In the genomic region with DNA sequence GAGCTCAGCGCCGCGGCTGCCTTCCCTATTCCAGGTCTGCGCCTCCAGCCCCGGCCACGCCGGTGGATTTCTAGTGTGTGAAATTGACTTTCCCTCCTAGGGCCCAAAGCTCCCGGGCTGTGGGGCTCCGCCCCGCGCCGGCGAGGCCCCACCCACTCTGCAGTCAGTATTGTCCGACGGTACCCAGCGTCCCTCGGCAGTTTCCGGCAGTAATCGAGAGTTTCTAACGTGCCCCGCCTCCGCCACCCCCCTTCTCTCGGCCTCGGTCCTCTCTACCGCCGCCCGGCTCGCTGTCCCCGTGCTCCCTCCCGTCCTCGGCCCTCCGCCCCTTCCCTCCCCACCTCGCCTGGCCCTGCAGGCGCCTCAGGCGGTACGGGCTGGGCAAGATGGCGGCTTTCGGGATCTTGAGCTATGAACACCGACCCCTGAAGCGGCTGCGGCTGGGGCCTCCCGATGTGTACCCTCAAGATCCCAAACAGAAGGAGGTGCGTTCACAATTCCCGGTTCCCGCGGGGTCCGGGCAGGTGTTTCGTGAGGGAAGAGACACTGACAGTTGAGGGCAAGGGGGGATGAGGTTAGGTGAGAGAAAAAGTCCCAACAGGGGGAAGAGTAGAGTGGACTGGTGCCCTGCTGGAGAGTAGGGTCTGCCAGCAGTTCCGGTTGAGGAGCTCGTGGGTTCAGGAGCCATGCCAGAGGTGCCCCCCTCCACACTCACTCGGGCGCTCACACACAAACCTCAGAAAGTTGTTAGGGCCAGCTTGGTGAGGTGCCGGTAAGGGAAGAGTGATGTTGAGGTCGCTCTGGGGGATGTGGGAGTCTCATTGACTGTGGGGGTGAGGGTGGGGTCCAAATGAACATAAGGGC, we compare ENCODE assay signal across 7 mouse cellular contexts. TPM values are rescaled to one million over a fixed set of nuclear protein-coding genes. Genes with fewer than 3 reads are reported as not detected.
A peak's percentile ranks its signal among the peaks of the same experiment; 100 is the strongest.
DNase-seq lines count a peak whose midpoint lies in the region; ATAC-seq lines count a peak whose summit lies in the region.

A gene (plus strand): TSS at position 156 of the 864 bp plus-strand sequence.

- peak; percentile 99 for ATAC-seq in granulocyte monocyte progenitor cell, adult 5-6 weeks (replicated peaks; ENCODE audit: poor library complexity, severe bottlenecking)
- peak; percentile 97 for ATAC-seq in midbrain, embryonic 13.5 days

- peaks cover 34% of the 10 kb centered on the region for H3K36me3 ChIP-seq in embryonic facial prominence, embryonic 10.5 days (replicated peaks)
- H3K36me3 ChIP-seq in limb, embryonic 10.5 days = peaks cover 39% of the 10 kb centered on the region
- peaks cover 25% of the 10 kb centered on the region for H3K36me3 ChIP-seq in midbrain, embryonic 13.5 days

- H3K9me3 ChIP-seq in embryonic facial prominence, embryonic 10.5 days = no peaks in the 10 kb centered on the region
- no peaks in the 10 kb centered on the region for H3K9me3 ChIP-seq in limb, embryonic 10.5 days (replicated peaks)
- H3K9me3 ChIP-seq in midbrain, embryonic 13.5 days = no peaks in the 10 kb centered on the region

- H3K9ac ChIP-seq in midbrain, embryonic 13.5 days (replicated peaks) = peak within 1 kb of the TSS; percentile 72

- peaks cover 55% of the 10 kb centered on the region for H3K27me3 ChIP-seq in embryonic facial prominence, embryonic 10.5 days (replicated peaks; ENCODE audit: low read depth, poor library complexity, severe bottlenecking)
- H3K27me3 ChIP-seq in limb, embryonic 10.5 days (ENCODE audit: low read depth, poor library complexity, severe bottlenecking) = peaks cover 89% of the 10 kb centered on the region
- peaks cover 2% of the 10 kb centered on the region; the same call in 1 of the 2 replicates for H3K27me3 ChIP-seq in midbrain, embryonic 13.5 days

- H3K4me1 ChIP-seq in embryonic facial prominence, embryonic 10.5 days = peaks cover 14% of the 10 kb centered on the region; the same call in 1 of the 2 replicates
- peaks cover 14% of the 10 kb centered on the region; the same call in 1 of the 2 replicates for H3K4me1 ChIP-seq in limb, embryonic 10.5 days
- peaks cover 10% of the 10 kb centered on the region for H3K4me1 ChIP-seq in midbrain, embryonic 13.5 days (replicated peaks)

- 20% methylated on average over 54 of the region's 54 CpGs for WGBS in embryonic facial prominence, embryonic 10.5 days
- WGBS in limb, embryonic 10.5 days = 13% methylated on average over 53 of the region's 54 CpGs
- WGBS in midbrain, embryonic 13.5 days = 23% methylated on average over 54 of the region's 54 CpGs

- DNase-seq in adrenal gland, postnatal 10 days = peak; percentile 93
- peak; percentile 92 for DNase-seq in embryonic facial prominence, embryonic 10.5 days (ENCODE audit: low spot score)
- peak; percentile 92 for DNase-seq in kidney, adult 11 months
- DNase-seq in limb, embryonic 10.5 days (ENCODE audit: low spot score) = peak; percentile 85
- DNase-seq in spleen, adult 12 weeks (ENCODE audit: low spot score) = peak; percentile 81

- peak within 1 kb of the TSS; percentile 59 for H3K4me2 ChIP-seq in midbrain, embryonic 13.5 days (replicated peaks)

- H3K4me3 ChIP-seq in embryonic facial prominence, embryonic 10.5 days = peak within 1 kb of the TSS; percentile 65
- peak within 1 kb of the TSS; percentile 65 for H3K4me3 ChIP-seq in limb, embryonic 10.5 days
- peak within 1 kb of the TSS; percentile 53 for H3K4me3 ChIP-seq in midbrain, embryonic 13.5 days (replicated peaks)

- H3K27ac ChIP-seq in embryonic facial prominence, embryonic 10.5 days (replicated peaks) = peak within 1 kb of the TSS; percentile 89
- peak within 1 kb of the TSS; percentile 90 for H3K27ac ChIP-seq in limb, embryonic 10.5 days
- H3K27ac ChIP-seq in midbrain, embryonic 13.5 days = peak within 1 kb of the TSS; percentile 46

RNA-seq across cellular contexts. Expression of the gene that starts here (rescaled TPM):
- total RNA-seq in adrenal gland, postnatal 10 days (2021) = 10 to 100 TPM; 34.0 to 44.9 TPM
- polyA plus RNA-seq in embryonic facial prominence, embryonic 10.5 days (2016; fragmentation: Nextera tagmentation; extraction: Ambion mirVana) = 37.7 and 39.0 TPM in 2 replicates
- 55.4 and 65.2 TPM in 2 replicates for total RNA-seq in granulocyte monocyte progenitor cell, adult 5-6 weeks (2014; fragmentation: Nextera tagmentation)
- 35.2 and 40.1 TPM in 2 replicates for total RNA-seq in granulocyte monocyte progenitor cell, adult 5-6 weeks (2017)
- polyA plus RNA-seq in limb, embryonic 10.5 days (2016; fragmentation: Nextera tagmentation; extraction: Ambion mirVana) = 35.9 and 42.9 TPM in 2 replicates
- 25.6 and 33.9 TPM in 2 replicates for polyA plus RNA-seq in midbrain, embryonic 13.5 days (2015; fragmentation: Nextera tagmentation; extraction: Ambion mirVana)

Comparison
In these comparisons a context has a peak if more than half of its experiments do, and no peak if none do; other contexts are left out.
1. Peak in every context shown above with its lines: DNase-seq, ATAC-seq, H3K4me3 ChIP-seq and H3K27ac ChIP-seq.